Mouse (Mus musculus) lung, embryonic 14.5 days (tissue): ENCODE measurements around the gene 4933428M09Rik. TPM values are rescaled to one million over a fixed set of nuclear protein-coding genes. Genes with fewer than 3 reads are reported as not detected.
"Not testable (repeated sequence)": the region's sequence is repeated elsewhere in the genome, so short reads cannot be mapped to it uniquely, and the experiment has no call there.

ENCODE experiments used
- ATAC-seq: fragments of 200-750 bp; cut with Nextera tagmentation; 2 replicates; pipeline ENCODE4 v1.8.0; 2017; ENCODE audit warnings: mild to moderate bottlenecking, moderate TSS enrichment, moderate library complexity; ENCODE audit not compliant: insufficient read depth
- DNase-seq: peaks from one replicate; pipeline ENCODE4 v3.0.0-alpha.2; 2015
- H3K27ac ChIP-seq: fragments of 300-500 bp; sonication (generic); 2 replicates; pipeline ENCODE4 v1.5.1; 2014; ENCODE audit warnings: low read depth, mild to moderate bottlenecking, moderate library complexity
- H3K27me3 ChIP-seq: fragments of 300-500 bp; sonication (generic); 2 replicates; pipeline ENCODE4 v1.6.1; 2014; ENCODE audit warnings: low read length, control low read depth; ENCODE audit not compliant: insufficient read depth
- H3K36me3 ChIP-seq: fragments of 300-500 bp; sonication (generic); 2 replicates; pipeline ENCODE4 v1.6.1; 2014; ENCODE audit warnings: control low read depth; ENCODE audit not compliant: insufficient read depth
- H3K4me1 ChIP-seq: fragments of 300-500 bp; sonication (generic); 2 replicates; pipeline ENCODE4 v1.6.1; 2014; ENCODE audit warnings: antibody characterized with exemption, control low read depth; ENCODE audit not compliant: insufficient read depth
- H3K4me2 ChIP-seq: fragments of 300-500 bp; sonication (generic); 2 replicates; pipeline ENCODE4 v1.6.1; 2014; ENCODE audit warnings: mild to moderate bottlenecking
- H3K4me3 ChIP-seq: fragments of 300-500 bp; sonication (generic); 2 replicates; pipeline ENCODE4 v1.5.1; 2014; ENCODE audit warnings: low read depth, low read length
- H3K9ac ChIP-seq: fragments of 300-500 bp; sonication (generic); 2 replicates; pipeline ENCODE4 v1.6.1; 2014
- H3K9me3 ChIP-seq: fragments of 300-500 bp; sonication (generic); 2 replicates; pipeline ENCODE4 v1.6.1; 2016; ENCODE audit warnings: low read depth, low read length, control low read depth
- CTCF ChIP-seq: IDR thresholded peaks from 2 replicates; pipeline ENCODE4 v1.5.1; 2016; ENCODE audit warnings: antibody characterized with exemption, low read depth
- WGBS: fragments of 180-500 bp; shearing (Covaris S2); extraction: QIAGEN DNeasy Blood & Tissue Kit; methylation state at CpG from one replicate; pipeline ENCODE4 v1.1.7; 2014; 5-methylcytosine and 5-hydroxymethylcytosine counted together
- polyA plus RNA-seq: library from polyadenylated mRNA; unstranded; fragments of >200 nt; fragmentation: Nextera tagmentation; extraction: Ambion mirVana; gene quantifications from 2 replicates; pipeline ENCODE4 v1.2.1, GENCODE M21; 2014

Gene 4933428M09Rik
- polyA plus RNA-seq, result not detected in 2 replicates

DNA sequence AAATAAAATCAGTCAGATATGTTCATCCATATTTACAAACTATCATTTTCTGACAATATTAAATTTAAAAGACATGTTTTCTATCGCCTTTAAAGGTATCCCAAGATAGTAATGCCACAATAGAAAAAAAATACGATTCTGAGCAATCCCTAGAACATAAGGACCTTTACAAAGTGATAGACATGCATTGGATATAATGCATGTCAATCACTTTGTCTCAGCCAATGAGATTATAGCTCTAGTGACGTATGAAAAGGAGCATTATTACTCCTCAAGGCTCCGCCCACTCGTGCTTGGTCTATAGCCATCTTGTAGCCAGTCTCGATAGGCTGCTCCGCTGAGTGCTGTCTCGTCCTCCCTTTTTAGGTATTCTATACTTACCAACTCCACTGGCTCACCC lies at the start of gene 4933428M09Rik:
Gene 4933428M09Rik (plus strand): TSS at position 301 of the 400 bp plus-strand sequence.
- ATAC-seq, result no peak
- H3K9ac ChIP-seq, result no peak within 1 kb of the TSS
- H3K27me3 ChIP-seq, result no peaks in the 10 kb centered on the region
- no peak for DNase-seq
- H3K36me3 ChIP-seq, result no peaks in the 10 kb centered on the region
- no peaks in the 10 kb centered on the region for H3K4me1 ChIP-seq
- no peak within 1 kb of the TSS for H3K27ac ChIP-seq
- no peak for TF ChIP-seq CTCF
- H3K4me3 ChIP-seq, result no peak within 1 kb of the TSS
- WGBS, result 84% methylated on average over 8 of the region's 8 CpGs
- H3K4me2 ChIP-seq, result no peak within 1 kb of the TSS
- no peaks in the 10 kb centered on the region for H3K9me3 ChIP-seq

DNA sequence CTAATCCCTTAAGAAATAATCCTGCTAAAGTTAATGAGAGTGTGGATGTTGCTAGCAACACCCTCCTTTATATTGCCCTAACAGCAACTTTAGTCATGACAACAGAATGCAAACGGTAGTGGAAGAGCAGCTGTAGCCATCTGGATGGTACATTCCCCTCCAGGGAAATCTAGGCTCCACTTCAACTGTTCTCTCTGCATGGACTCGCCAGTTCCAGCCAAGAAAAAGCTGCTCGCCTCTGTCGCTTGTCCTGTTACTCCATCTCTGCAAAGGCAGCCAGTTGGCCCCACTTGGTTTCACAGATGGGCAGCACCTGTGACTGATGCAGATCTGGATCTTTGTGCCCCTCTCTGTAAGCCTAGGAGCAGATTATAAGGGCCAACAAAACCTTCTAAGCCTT lies 45.0 kb upstream of the 4933428M09Rik start:
- no peaks in the 10 kb centered on the region for H3K27me3 ChIP-seq
- no peaks in the 10 kb centered on the region for H3K36me3 ChIP-seq
- no peak overlapping the region for H3K27ac ChIP-seq
- no peaks in the 10 kb centered on the region for H3K4me1 ChIP-seq
- peak; percentile 13 for DNase-seq
- H3K9me3 ChIP-seq, result no peaks in the 10 kb centered on the region
- no peak overlapping the region for H3K4me2 ChIP-seq
- WGBS, result 50% methylated on average over 4 of the region's 4 CpGs
- no peak for ATAC-seq
- H3K9ac ChIP-seq, result no peak overlapping the region
- H3K4me3 ChIP-seq, result no peak overlapping the region
- no peak for TF ChIP-seq CTCF

DNA sequence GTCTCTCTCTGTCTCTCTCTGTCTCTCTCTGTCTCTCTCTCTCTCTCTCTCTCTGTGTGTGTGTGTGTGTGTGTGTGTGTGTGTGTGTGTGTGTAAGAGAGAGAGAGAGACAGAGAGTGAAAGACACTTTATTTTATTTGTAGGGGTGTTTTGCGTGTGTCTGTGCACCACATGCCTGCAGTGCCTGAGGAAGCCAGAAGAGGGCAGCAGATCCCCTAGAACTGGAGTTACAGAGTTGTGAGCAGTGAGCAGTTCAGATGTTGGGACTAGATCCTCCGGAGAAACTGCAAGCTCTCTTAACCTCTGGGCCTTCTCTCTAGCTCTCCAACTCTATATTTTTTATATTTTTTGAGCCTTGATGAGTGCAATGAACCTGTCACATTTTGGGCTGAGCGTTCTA lies 12.5 kb downstream of the 4933428M09Rik start:
- H3K36me3 ChIP-seq, H3K27ac ChIP-seq, H3K9ac ChIP-seq, H3K4me1 ChIP-seq, H3K4me2 ChIP-seq, H3K9me3 ChIP-seq, H3K4me3 ChIP-seq, ATAC-seq, H3K27me3 ChIP-seq: not testable (repeated sequence)
- TF ChIP-seq CTCF, result peak; percentile 41
- WGBS, result 90% methylated on average over 3 of the region's 3 CpGs
- DNase-seq, result peak; percentile 11

DNA sequence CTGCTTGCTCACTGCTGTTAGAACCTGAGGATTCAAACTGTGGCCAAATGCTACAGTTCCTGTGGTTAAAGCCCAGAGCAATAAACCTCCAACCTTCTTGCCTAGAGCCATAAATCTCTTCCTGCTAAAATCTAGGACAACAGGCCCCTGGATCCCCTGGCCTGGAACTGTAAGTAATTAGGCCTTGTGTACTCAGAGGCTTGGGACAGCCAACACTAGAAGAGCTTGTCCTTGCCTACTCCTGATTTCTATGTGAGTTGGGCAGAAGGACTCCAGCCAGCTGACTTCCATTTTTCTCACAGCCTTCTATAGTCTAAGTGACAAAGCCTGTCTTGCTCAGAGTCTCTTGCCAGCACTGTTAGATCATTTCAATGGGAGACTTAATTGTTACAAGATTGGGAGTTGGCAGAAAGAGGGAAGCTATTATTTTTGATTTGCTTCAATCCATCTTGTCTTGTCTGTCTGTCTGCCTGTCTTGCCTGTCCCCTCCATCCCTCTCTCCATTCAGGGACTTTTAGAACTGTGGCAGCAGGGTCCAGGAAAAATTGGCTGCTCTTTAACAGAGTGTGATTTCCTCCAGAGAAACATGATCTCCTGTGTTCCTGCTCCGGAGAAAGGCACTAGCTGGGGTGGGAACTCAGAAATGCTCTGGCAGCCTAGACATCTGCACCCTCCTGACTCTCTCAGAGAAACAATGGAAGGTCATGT lies 15.7 kb downstream of the 4933428M09Rik start:
- TF ChIP-seq CTCF, result no peak
- Histone ChIP-seq H3K9me3 (no peaks in the 10 kb centered on the region), H3K4me3 (no peak overlapping the region), H3K4me2 (no peak overlapping the region), H3K36me3 (no peaks in the 10 kb centered on the region), H3K4me1 (no peaks in the 10 kb centered on the region), H3K27ac (no peak overlapping the region), H3K27me3 (no peaks in the 10 kb centered on the region), H3K9ac (no peak overlapping the region)
- peak; percentile 52; the same call in 1 of the 2 replicates for ATAC-seq
- DNase-seq, result peak; percentile 27
- 16% methylated on average over 1 of the region's 1 CpGs for WGBS

DNA sequence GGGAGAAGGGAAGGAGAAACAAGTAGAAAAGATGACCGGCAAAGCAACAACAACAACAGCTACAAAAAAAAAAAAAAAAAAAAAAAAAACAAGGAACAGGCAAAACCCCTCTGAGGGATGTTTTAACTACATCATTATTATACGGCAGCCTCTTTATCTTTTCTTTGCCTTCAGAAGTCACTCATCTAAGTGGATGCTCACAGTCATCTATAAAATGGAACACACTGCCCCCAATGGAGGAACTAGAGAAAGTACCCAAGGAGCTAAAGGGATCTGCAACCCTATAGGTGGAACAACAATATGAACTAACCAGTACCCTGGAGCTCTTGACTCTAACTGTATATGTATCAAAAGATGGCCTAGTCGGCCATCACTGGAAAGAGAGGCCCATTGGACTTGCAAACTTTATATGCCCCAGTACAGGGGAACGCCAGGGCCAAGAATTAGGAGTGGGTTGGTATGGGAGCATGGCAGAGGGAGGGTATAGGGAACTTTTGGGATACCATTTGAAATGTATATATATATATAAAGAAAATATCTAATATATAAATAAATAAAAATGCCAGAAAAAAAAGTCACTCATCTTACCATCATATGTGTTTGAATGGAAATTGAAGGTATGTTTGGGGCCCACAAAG lies 30.3 kb downstream of the 4933428M09Rik start:
- WGBS, result 72% methylated on average over 4 of the region's 4 CpGs
- H3K9ac ChIP-seq, H3K4me3 ChIP-seq, H3K36me3 ChIP-seq, DNase-seq, H3K27ac ChIP-seq, H3K27me3 ChIP-seq, H3K9me3 ChIP-seq, H3K4me1 ChIP-seq: not testable (repeated sequence)
- peak overlapping the region; percentile 57 for H3K4me2 ChIP-seq
- ATAC-seq, result peak; percentile 44; the same call in 1 of the 2 replicates

DNA sequence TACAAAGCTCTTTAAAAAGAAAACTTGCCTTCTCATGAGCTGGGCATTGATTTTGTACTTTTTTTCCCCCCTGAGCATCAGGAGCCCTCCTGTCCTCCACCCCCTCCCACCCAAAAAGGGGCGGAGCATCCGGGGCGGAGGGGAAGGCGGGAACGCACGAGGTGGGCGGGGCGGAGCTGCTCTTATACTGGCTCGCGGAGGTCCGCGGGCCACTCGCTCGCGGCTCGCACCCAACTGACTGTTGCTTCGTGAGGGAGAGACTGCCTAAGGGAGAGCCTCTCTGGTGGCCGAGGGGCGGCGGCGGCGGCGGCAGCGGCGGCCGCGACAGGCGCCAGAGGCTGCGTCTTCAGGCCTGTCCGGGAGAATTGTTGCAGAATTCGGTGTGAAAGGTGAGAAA lies 30.8 kb downstream of the 4933428M09Rik start, which contains the start of gene Mum1l1:
Gene Mum1l1 (plus strand): TSS at position 214 of the 397 bp plus-strand sequence.
- no peaks in the 10 kb centered on the region for H3K4me1 ChIP-seq
- 0 out of 2 replicates have a peak within 1 kb of the TSS, but pooled peaks have one; percentile 54 for H3K27ac ChIP-seq
- DNase-seq, result peak; percentile 85
- H3K36me3 ChIP-seq, result no peaks in the 10 kb centered on the region
- peak within 1 kb of the TSS; percentile 55 for H3K9ac ChIP-seq
- TF ChIP-seq CTCF, result no peak
- H3K27me3 ChIP-seq, result no peaks in the 10 kb centered on the region
- H3K9me3 ChIP-seq, result no peaks in the 10 kb centered on the region
- peak within 1 kb of the TSS; percentile 48 for H3K4me3 ChIP-seq
- WGBS, result 17% methylated on average over 29 of the region's 31 CpGs
- H3K4me2 ChIP-seq, result peak within 1 kb of the TSS; percentile 57
- ATAC-seq, result peak; percentile 97

DNA sequence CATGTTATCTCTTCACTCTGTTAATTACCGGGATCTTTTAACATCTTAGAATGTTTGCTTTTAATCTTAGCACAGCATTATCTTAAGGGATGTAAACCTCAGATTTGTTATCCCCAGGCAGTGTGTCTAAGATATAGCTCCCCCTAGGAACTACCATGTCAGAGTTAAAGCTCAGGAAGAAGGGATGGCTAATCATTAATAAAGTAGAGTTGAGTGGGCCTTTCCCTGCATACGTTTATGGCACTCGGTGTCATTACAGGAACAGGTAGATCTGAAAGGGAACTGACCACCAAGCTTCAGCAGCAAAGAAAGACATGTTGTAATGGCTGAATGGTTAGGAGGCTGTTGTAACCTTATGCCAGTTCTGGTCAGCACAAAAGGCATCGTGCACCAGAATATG lies 35.7 kb downstream of the 4933428M09Rik start:
- Histone ChIP-seq H3K9ac (no peak overlapping the region), H3K4me3 (no peak overlapping the region), H3K4me2 (no peak overlapping the region), H3K27ac (no peak overlapping the region), H3K27me3 (no peaks in the 10 kb centered on the region), H3K4me1 (no peaks in the 10 kb centered on the region), H3K9me3 (no peaks in the 10 kb centered on the region), H3K36me3 (no peaks in the 10 kb centered on the region)
- DNase-seq, result no peak
- no peak for TF ChIP-seq CTCF
- no peak for ATAC-seq
- 45% methylated on average over 4 of the region's 4 CpGs for WGBS
